Mouse (Mus musculus) embryonic fibroblast, embryonic 13.5 days (primary cell): Measurements from ENCODE around the gene Pi4ka. TPM values are rescaled to one million over a fixed set of nuclear protein-coding genes. Genes with fewer than 3 reads are reported as not detected.

ENCODE experiments used
- H3K27ac ChIP-seq: 2 replicates; pipeline ENCODE4 v1.5.1; 2012; ENCODE audit warnings: low read length, control low read depth, inconsistent platforms; ENCODE audit not compliant: insufficient read depth
- H3K4me1 ChIP-seq: 2 replicates; pipeline ENCODE4 v1.6.1; 2011; ENCODE audit warnings: low read length; ENCODE audit not compliant: control insufficient read depth, insufficient read depth
- H3K4me3 ChIP-seq: 2 replicates; pipeline ENCODE4 v1.5.1; 2011; ENCODE audit warnings: mild to moderate bottlenecking, control low read depth, low read length; ENCODE audit not compliant: insufficient read depth
- CTCF ChIP-seq: IDR thresholded peaks from 2 replicates; pipeline ENCODE4 v1.5.1; 2011; ENCODE audit warnings: mild to moderate bottlenecking, control low read depth, low read length, moderate library complexity, borderline replicate concordance; ENCODE audit not compliant: insufficient read depth
- POLR2A ChIP-seq: IDR thresholded peaks from 2 replicates; pipeline ENCODE4 v1.6.1; 2011; ENCODE audit warnings: low read depth, mild to moderate bottlenecking, control low read depth, low read length, moderate library complexity
- polyA plus RNA-seq: library from polyadenylated mRNA; stranded (reverse); fragments of >200 nt; gene quantifications from 2 replicates; pipeline ENCODE4 v1.2.4, GENCODE M21; 2011; ENCODE audit warnings: low read depth; ENCODE audit not compliant: missing spikeins, insufficient read length

Pi4ka gene
- polyA plus RNA-seq, 1 experiment, result 59.3 TPM

- H3K4me3 ChIP-seq, result no peak overlapping the region
- TF ChIP-seq POLR2A (no peak), CTCF (no peak)
- H3K4me1 ChIP-seq, result no peaks in the 10 kb centered on the region
- no peak overlapping the region for H3K27ac ChIP-seq
Measured at GRCm38 (mm10) chr16:17309036-17309435, 97.1 kb downstream of the Pi4ka start.

GRCm38 (mm10) chr16:17307461-17307860, 98.7 kb downstream of the Pi4ka start:
- H3K4me1 ChIP-seq, result no peaks in the 10 kb centered on the region
- no peak overlapping the region for H3K27ac ChIP-seq
- no peak for TF ChIP-seq POLR2A
- TF ChIP-seq CTCF, result no peak
- H3K4me3 ChIP-seq, result no peak overlapping the region

DNA sequence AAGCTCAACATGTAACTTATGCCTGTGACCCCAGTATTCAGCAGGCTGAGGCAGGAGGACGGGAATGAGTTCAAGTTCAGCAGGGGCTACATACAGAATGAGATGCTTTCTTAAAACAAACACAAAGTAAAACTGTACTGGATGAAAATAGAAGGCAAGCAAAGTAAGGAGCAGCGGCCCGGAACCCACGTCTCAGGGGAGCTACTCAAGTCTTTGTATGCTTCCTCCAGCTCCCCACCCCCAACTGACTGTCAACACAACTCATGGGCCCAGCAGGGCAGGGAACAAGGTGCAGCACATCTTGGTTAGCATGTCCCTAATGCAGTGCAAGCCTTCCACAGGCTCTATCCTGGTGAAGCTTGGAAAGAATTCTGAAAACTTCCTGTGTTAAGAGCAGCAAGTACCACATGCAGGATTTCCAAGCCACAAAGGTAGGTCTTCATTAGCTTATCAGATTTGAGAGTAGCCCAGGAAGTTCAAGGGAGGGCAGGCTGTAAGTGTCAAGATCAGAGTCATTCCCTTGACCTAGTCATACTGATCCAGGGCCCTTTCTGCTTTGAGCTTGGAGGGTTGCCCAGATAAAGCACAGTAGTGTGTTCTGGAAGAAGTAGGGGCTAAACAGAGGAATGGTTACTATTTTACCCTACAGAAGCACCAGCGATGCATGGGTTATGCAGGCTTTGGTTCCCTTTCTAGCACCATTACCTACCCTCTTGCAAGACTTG, 102.4 kb downstream of the Pi4ka start:
- Histone ChIP-seq H3K4me1 (no peaks in the 10 kb centered on the region), H3K4me3 (no peak overlapping the region), H3K27ac (no peak overlapping the region)
- TF ChIP-seq POLR2A (no peak), CTCF (no peak)

GRCm38 (mm10) chr16:17300818-17301217, 105.3 kb downstream of the Pi4ka start:
- Histone ChIP-seq H3K4me1 (no peaks in the 10 kb centered on the region), H3K4me3 (no peak overlapping the region), H3K27ac (no peak overlapping the region)
- no peak for TF ChIP-seq CTCF
- no peak for TF ChIP-seq POLR2A

DNA sequence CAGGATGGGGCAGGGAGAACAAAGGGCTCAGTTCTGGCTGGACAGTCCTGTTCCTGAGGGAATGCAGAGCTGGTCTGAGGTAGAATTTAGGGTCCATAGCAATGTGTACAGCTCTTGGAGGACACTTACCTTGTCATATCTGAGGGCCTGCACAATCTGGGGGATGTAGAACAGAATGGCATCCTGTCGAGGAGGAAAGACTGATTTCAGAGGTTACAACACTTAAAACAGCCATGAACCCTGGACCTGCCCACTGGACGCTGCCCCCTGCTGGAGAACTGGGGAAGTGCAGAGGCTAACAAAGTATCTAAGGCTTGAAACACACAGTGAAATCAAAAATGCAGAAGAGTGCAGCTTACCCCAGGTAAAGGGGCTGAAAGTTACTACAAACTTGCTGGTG, 113.4 kb downstream of the Pi4ka start:
- H3K4me3 ChIP-seq, result no peak overlapping the region
- TF ChIP-seq POLR2A (no peak), CTCF (peak; percentile 84)
- no peak overlapping the region for H3K27ac ChIP-seq
- no peaks in the 10 kb centered on the region for H3K4me1 ChIP-seq

DNA sequence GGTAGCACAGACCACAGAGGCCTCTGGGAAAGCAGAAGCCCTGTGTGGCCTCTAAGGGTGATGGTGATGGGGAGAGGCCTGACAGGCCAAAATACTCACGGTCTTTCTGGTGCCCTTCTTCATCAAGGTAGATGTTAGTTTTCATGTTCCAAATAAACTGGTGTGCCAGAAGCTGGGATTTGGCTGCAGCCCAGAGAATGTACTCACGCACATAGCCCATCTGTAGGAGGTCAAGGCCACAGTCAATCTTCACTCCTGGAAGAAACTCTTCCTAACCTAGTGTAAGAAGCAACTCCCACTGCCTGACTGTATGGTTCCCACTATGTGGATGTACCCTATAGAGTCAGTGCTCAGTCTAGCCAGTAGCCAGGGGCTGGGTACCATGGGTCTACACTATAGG, 115.1 kb downstream of the Pi4ka start:
- TF ChIP-seq CTCF (no peak), POLR2A (no peak)
- Histone ChIP-seq H3K4me1 (no peaks in the 10 kb centered on the region), H3K27ac (no peak overlapping the region), H3K4me3 (no peak overlapping the region)

DNA sequence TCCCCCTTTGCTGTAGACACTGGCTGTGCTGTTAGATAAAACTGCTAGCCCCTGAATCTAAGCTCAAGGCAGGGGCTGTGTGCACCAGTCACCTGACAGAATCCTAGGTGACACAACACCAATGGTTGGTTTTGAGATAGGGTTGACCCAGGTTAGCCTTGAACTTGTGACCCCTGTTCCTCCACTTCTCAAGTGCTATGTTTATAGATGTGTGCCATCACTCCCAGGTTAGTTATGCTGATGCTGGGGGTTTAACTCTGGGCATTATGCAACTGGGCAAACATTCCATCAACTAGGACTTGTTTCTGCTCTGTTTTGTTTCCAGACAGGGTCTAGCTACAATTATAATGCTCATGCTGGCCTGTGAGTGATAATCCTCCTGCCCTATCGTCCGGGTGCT, 119.0 kb downstream of the Pi4ka start:
- H3K4me3 ChIP-seq, result no peak overlapping the region
- TF ChIP-seq CTCF (no peak), POLR2A (no peak)
- H3K27ac ChIP-seq, result no peak overlapping the region
- H3K4me1 ChIP-seq, result no peaks in the 10 kb centered on the region

- H3K4me1 ChIP-seq, result no peaks in the 10 kb centered on the region
Measured at GRCm38 (mm10) chr16:17283151-17283550, 123.0 kb downstream of the Pi4ka start.

GRCm38 (mm10) chr16:17280471-17280870, 125.6 kb downstream of the Pi4ka start:
- H3K4me1 ChIP-seq, result no peaks in the 10 kb centered on the region
- H3K4me3 ChIP-seq, result no peak overlapping the region
- H3K27ac ChIP-seq, result no peak overlapping the region
- TF ChIP-seq CTCF (no peak), POLR2A (no peak)

More at GRCm38 (mm10) chr16:17283151-17283550, 123.0 kb downstream of the Pi4ka start:
- TF ChIP-seq POLR2A (no peak), CTCF (no peak)
- Histone ChIP-seq H3K27ac (no peak overlapping the region), H3K4me3 (no peak overlapping the region)

GRCm38 (mm10) chr16:17277342-17278211, 128.5 kb downstream of the Pi4ka start:
- H3K27ac ChIP-seq, result no peak overlapping the region
- TF ChIP-seq CTCF (no peak), POLR2A (no peak)
- H3K4me1 ChIP-seq, result no peaks in the 10 kb centered on the region
- H3K4me3 ChIP-seq, result no peak overlapping the region
